Mouse (Mus musculus) stomach, embryonic 16.5 days (tissue): Measurements from ENCODE around the gene Cct8. TPM values are rescaled to one million over a fixed set of nuclear protein-coding genes. Genes with fewer than 3 reads are reported as not detected.

Source experiments
- ATAC-seq: fragments of 200-750 bp; cut with Nextera tagmentation; 2 replicates; pipeline ENCODE4 v1.8.0; 2017; ENCODE audit warnings: moderate number of reproducible peaks, moderate TSS enrichment; ENCODE audit not compliant: insufficient read depth, low FRiP score
- H3K27ac ChIP-seq: fragments of 300-500 bp; sonication (generic); 2 replicates; pipeline ENCODE4 v1.5.1; 2014; ENCODE audit warnings: low read length
- H3K27me3 ChIP-seq: fragments of 300-500 bp; sonication (generic); 2 replicates; pipeline ENCODE4 v1.6.1; 2014; ENCODE audit warnings: low read length, control low read depth, mixed read lengths; ENCODE audit not compliant: control insufficient read depth, insufficient read depth
- H3K36me3 ChIP-seq: fragments of 300-500 bp; sonication (generic); 2 replicates; pipeline ENCODE4 v1.6.1; 2014; ENCODE audit warnings: low read length; ENCODE audit not compliant: control insufficient read depth, insufficient read depth
- H3K4me1 ChIP-seq: fragments of 300-500 bp; sonication (generic); 2 replicates; pipeline ENCODE4 v1.6.1; 2014; ENCODE audit warnings: low read length, control low read depth, mixed read lengths; ENCODE audit not compliant: control insufficient read depth, insufficient read depth
- H3K4me2 ChIP-seq: fragments of 300-500 bp; sonication (generic); 2 replicates; pipeline ENCODE4 v1.6.1; 2014; ENCODE audit warnings: low read depth, low read length, mixed read lengths
- H3K4me3 ChIP-seq: fragments of 300-500 bp; sonication (generic); replicated peaks from 2 replicates; pipeline ENCODE4 v1.5.1; 2014; ENCODE audit warnings: mild to moderate bottlenecking, low read length
- H3K9ac ChIP-seq: fragments of 300-500 bp; sonication (generic); 2 replicates; pipeline ENCODE4 v1.6.1; 2014; ENCODE audit warnings: low read length
- H3K9me3 ChIP-seq: fragments of 300-500 bp; sonication (generic); replicated peaks from 2 replicates; pipeline ENCODE4 v1.6.1; 2016; ENCODE audit warnings: low read length, control low read depth; ENCODE audit not compliant: control insufficient read depth
- WGBS: fragments of 180-500 bp; shearing (Covaris S2); extraction: QIAGEN DNeasy Blood & Tissue Kit; methylation state at CpG from one replicate; pipeline ENCODE4 v1.1.7; 2014; 5-methylcytosine and 5-hydroxymethylcytosine counted together
- polyA plus RNA-seq: library from polyadenylated mRNA; unstranded; fragments of >200 nt; fragmentation: Nextera tagmentation; extraction: Ambion mirVana; gene quantifications from 2 replicates; pipeline ENCODE4 v1.2.1, GENCODE M21; 2015

Cct8 gene
- 364 and 381 TPM in 2 replicates for polyA plus RNA-seq

DNA sequence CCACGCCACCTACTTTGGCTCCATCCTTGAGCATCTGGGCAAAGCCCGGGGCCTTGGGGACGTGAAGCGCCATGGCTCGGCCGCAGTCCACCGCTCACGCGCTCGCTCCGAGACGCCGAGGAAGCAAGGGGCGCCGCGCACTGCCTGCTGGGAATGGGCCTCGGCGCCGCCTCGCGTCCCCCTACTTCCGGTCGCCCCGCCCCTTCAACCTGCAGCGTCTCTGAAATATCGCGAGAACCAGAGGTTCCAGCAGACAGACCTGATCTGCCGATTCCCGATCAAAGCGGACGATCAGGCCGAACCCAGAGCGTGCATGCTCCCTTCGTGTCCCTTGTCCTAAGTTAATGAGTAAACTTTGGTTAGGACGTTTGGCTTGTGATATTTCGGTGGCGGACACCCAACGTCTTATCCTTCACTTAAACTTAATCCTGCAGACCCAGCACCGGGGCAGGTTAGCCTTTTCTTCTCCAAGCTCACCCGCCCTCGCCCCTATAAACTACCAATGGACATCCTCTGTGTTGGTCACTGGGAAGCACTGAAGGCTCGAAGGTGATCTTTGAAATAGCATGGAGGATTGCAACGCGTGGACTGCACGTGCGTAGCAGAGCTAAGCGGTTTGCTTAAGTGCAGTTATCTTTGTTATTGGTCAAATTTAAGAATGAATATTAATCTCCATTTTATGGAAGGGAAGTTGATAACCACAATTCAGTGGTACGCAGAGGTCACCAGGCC is at the start of gene Cct8:
Cct8 (minus strand) TSS at position 158 of the 732 bp plus-strand sequence.
- Histone ChIP-seq H3K4me1 (peaks cover 11% of the 10 kb centered on the region), H3K36me3 (peaks cover 10% of the 10 kb centered on the region), H3K9ac (peak within 1 kb of the TSS; percentile 99), H3K9me3 (no peaks in the 10 kb centered on the region), H3K4me3 (peak within 1 kb of the TSS; percentile 97), H3K4me2 (peak within 1 kb of the TSS; percentile 94), H3K27ac (peak within 1 kb of the TSS; percentile 89), H3K27me3 (no peaks in the 10 kb centered on the region)
- peak; percentile 97 for ATAC-seq
- WGBS: under 1% methylated on average over 48 of the region's 48 CpGs

- Histone ChIP-seq H3K4me2 (no peak overlapping the region), H3K27ac (no peak overlapping the region), H3K36me3 (no peaks in the 10 kb centered on the region), H3K9ac (no peak overlapping the region), H3K27me3 (no peaks in the 10 kb centered on the region), H3K4me3 (no peak overlapping the region), H3K9me3 (no peaks in the 10 kb centered on the region), H3K4me1 (no peaks in the 10 kb centered on the region)
- 58% methylated on average over 10 of the region's 10 CpGs for WGBS
- no peak for ATAC-seq
Observed at GRCm38 (mm10) chr16:87528755-87529154, 33.1 kb upstream of the Cct8 start.

DNA sequence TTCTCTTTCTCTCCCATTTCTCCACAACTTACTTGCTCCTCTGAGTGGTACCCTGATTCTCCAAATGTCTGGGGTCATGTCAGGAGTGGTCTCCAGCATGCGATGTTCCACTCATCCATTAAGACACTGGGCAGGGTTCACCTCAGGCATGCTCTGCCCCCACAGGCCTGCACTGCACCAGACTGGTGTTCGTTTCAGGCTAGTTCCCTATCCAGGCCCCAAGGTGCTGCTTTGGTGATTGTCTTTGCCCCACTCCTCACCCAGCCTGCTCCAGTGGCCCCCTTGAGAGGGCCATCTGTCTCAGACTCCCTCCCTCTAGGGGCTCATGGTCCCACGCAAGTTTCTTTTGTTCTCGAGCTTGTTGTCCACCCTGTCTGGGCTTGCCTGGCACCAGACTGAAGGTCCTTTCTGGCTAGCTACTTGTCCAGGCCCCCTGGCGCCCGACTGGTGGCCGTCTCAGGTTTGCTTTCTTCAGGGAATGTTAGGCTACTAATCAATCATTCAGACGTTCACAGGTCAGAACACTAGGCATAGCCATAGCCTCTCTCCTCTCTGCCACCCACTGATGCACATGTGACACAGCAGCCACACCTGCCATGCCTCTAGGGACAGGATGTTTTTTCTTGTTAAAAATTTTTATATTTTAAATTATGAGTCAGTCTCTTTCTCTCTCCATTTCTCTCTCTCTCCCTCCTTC is 32.0 kb upstream of the Cct8 start:
- H3K4me3 ChIP-seq: no peak overlapping the region
- no peak for ATAC-seq

GRCm38 (mm10) chr16:87524228-87524627 is 28.6 kb upstream of the Cct8 start:
- Histone ChIP-seq H3K27ac (no peak overlapping the region), H3K4me3 (no peak overlapping the region), H3K36me3 (no peaks in the 10 kb centered on the region), H3K9me3 (no peaks in the 10 kb centered on the region), H3K9ac (no peak overlapping the region), H3K4me1 (no peaks in the 10 kb centered on the region), H3K4me2 (no peak overlapping the region), H3K27me3 (no peaks in the 10 kb centered on the region)
- WGBS: 62% methylated on average over 5 of the region's 5 CpGs
- no peak for ATAC-seq

More for the DNA sequence above, 32.0 kb upstream of the Cct8 start:
- Histone ChIP-seq H3K9me3 (no peaks in the 10 kb centered on the region), H3K4me2 (no peak overlapping the region), H3K36me3 (no peaks in the 10 kb centered on the region), H3K27me3 (no peaks in the 10 kb centered on the region), H3K27ac (no peak overlapping the region), H3K9ac (no peak overlapping the region), H3K4me1 (no peaks in the 10 kb centered on the region)
- 45% methylated on average over 8 of the region's 8 CpGs for WGBS

- no peaks in the 10 kb centered on the region for H3K27me3 ChIP-seq
- no peak for ATAC-seq
- no peak overlapping the region for H3K4me2 ChIP-seq
- H3K27ac ChIP-seq: no peak overlapping the region
- no peaks in the 10 kb centered on the region for H3K9me3 ChIP-seq
- H3K36me3 ChIP-seq: no peaks in the 10 kb centered on the region
- H3K4me3 ChIP-seq: no peak overlapping the region
- H3K9ac ChIP-seq: no peak overlapping the region
- H3K4me1 ChIP-seq: no peaks in the 10 kb centered on the region
- WGBS: 92% methylated on average over 14 of the region's 14 CpGs
Observed at GRCm38 (mm10) chr16:87512331-87512730, 16.7 kb upstream of the Cct8 start.

- H3K36me3 ChIP-seq: no peaks in the 10 kb centered on the region
- no peaks in the 10 kb centered on the region for H3K9me3 ChIP-seq
- WGBS: 74% methylated on average over 5 of the region's 5 CpGs
- no peak overlapping the region for H3K4me3 ChIP-seq
- no peaks in the 10 kb centered on the region for H3K27me3 ChIP-seq
- no peak overlapping the region for H3K27ac ChIP-seq
- no peak for ATAC-seq
- no peaks in the 10 kb centered on the region for H3K4me1 ChIP-seq
- H3K4me2 ChIP-seq: no peak overlapping the region
- H3K9ac ChIP-seq: no peak overlapping the region
Observed at GRCm38 (mm10) chr16:87511706-87512105, 16.0 kb upstream of the Cct8 start.

GRCm38 (mm10) chr16:87501304-87502078 is 5.8 kb upstream of the Cct8 start:
- peak; percentile 63; the same call in 1 of the 2 replicates for ATAC-seq
- no peak overlapping the region for H3K4me2 ChIP-seq
- H3K27me3 ChIP-seq: no peaks in the 10 kb centered on the region
- H3K36me3 ChIP-seq: no peaks in the 10 kb centered on the region
- H3K4me1 ChIP-seq: peaks cover 4% of the 10 kb centered on the region; the same call in 1 of the 2 replicates
- no peak overlapping the region for H3K4me3 ChIP-seq
- H3K9me3 ChIP-seq: no peaks in the 10 kb centered on the region
- WGBS: 34% methylated on average over 13 of the region's 13 CpGs
- H3K9ac ChIP-seq: no peak overlapping the region
- no peak overlapping the region for H3K27ac ChIP-seq

DNA sequence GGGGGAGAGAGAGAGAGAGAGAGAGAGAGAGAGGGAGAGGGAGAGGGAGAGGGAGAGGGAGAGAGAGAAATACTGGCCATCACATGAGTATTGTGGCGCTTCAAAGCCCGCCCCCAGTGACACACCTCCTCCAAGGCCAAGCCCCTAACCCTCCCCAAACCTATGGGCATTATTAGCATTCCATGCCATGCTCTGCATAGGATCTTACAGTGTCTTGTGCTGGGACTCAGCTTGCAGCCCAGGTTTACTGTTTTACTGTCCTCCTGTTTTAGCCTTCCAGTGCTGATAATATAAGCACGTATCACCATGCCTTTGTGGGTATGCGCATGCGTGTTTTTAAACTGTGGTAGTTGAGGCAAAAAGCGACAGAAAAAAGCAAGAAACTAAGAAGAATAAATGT is 3.9 kb upstream of the Cct8 start:
- Histone ChIP-seq H3K4me2 (no peak overlapping the region), H3K9ac (no peak overlapping the region), H3K4me3 (no peak overlapping the region), H3K36me3 (no peaks in the 10 kb centered on the region), H3K4me1 (peaks cover 7% of the 10 kb centered on the region), H3K27me3 (no peaks in the 10 kb centered on the region), H3K27ac (no peak overlapping the region), H3K9me3 (no peaks in the 10 kb centered on the region)
- ATAC-seq: no peak
- WGBS: 55% methylated on average over 6 of the region's 6 CpGs

- Histone ChIP-seq H3K4me3 (no peak overlapping the region), H3K27me3 (no peaks in the 10 kb centered on the region), H3K36me3 (peaks cover under 1% of the 10 kb centered on the region; the same call in 1 of the 2 replicates), H3K9ac (no peak overlapping the region), H3K27ac (no peak overlapping the region), H3K4me2 (no peak overlapping the region), H3K4me1 (peaks cover 14% of the 10 kb centered on the region), H3K9me3 (no peaks in the 10 kb centered on the region)
- 87% methylated on average over 6 of the region's 6 CpGs for WGBS
- no peak for ATAC-seq
Observed at GRCm38 (mm10) chr16:87497171-87497570, 1.5 kb upstream of the Cct8 start.
